Mouse (Mus musculus) spleen, postnatal 10 days (tissue): Measurements from ENCODE around the gene Atp2a3.

ENCODE experiments used
- DNase-seq, 2 experiments: peaks; one replicate each; pipeline ENCODE4 v3.0.0; 2021 to 2022; ENCODE audit warnings: low spot score in 2 of 2

Gene Atp2a3

DNA sequence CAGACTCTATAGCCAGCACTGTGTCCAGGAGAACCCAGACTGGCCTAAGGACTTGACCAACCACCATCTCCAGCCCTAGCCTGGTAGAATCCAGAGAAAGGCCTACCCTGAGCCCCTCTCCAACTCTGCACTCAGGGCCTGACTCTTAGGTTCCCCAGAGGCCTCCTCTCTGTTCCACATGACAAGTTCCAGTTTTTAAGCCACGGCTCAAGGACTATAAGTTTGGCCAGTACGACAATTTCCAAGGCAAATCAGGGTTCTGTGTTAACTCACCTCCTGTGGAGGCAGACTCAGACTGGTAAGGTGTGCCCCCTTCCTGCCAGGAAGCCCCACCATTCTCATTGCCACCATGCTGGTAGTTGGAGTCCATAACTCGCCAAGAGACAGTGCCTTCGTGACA, 6.8 kb upstream of the Atp2a3 start:
- peak in 1 of 2 experiments; percentile 20 for DNase-seq

DNA sequence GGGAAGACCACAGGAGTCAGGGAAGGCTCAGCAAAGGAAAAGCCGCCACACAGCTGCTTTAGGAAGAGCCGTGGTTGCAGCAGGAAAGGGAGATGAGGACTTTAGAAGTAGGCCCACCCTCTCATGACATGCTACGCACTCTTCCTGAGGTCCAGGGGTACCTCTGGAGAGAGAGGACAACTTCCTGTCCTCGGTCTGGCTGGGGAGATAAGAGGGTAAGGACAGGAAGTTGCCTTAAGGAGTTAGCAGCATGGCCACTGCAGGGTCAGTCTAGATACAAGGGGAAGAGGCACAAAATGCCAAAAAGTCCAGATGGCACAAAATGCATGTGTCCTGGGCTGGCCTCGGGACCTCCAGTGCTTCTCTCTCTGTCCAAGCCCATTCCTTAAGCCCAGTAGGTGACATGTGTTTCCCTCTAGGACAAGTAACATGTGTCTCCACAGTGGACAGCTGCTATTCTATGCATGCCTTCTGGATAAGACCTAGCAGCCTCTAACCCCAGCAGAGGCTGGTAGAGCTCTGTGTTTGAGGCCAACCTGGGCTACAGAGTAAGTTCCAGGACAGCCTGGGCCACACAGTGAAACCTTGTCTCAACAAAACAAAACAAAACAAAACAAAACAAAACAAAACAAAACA, 5.5 kb upstream of the Atp2a3 start:
- DNase-seq, result no peak

DNA sequence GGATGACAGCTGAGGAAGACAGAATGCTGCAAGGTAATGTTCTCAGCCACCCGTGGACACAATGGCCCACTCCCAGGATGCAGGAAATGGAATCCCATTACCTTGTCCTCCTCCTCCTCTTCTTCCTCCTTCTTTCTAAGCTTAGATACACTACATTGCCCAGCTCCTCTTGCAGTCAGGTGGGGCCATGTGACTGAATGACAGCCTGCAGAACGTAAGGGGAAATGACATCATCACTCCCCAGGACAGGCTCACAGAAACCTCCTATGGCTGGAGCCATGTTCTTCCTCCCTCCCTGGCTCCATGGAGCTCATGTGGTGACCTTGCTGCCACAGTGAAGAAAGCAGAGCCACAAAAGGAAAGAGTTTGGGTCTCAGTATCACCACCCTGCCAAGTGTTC, 3.7 kb upstream of the Atp2a3 start:
- DNase-seq, result no peak

DNA sequence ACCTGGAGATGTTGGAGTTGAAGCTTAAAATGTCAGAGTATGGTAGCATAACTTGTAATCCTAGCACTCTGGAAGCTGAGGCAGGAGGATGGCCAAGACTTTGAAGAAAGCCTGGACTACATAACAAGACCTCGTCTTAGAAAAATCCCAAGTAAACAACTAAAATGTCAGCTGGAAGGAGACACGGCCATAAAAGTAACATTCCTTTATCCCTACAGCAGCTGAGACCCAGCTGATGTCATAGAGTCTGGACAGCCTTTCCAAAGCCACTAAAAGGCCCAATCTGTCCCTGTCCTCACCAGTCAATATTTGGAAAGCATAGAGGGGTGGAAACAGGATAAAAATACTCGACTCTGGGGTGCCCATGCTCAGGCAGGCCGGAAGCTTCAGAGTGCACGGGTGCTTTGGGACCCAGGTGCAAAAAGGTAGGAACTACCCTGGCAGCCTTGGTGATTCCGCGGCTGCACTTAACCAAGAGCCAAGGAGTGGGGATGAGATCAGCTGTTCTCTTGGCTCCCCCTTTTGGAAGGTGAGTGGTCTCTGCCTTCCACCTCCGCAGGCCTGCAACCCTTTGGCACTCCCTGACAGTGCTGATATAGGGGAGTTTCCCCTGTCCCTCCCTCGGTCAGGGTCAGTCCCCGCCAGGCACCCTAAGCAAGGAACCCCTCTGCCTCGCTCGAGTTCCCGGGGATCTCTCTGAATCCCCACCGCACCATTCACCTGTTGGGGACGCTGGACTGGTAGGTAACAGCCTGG, 867 bp upstream of the Atp2a3 start:
- DNase-seq, result peak in 1 of 2 experiments; percentile 24

DNA sequence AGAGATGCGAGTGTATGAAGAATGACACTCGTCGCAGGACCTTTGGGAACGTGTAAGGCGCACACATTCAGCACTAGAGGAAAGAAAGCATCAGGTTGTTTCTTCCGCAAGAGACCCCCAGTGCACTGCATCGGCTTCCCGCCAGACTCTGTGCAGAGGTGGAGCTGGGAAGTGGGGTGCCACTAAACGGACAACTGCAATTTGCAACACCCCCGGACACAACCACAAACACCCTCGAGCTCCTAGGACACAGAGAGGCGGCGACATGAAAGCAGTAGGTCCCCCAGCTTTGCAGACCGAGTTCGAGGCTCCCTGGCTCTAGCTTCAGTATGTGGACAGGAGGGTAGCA, 272 bp upstream of the Atp2a3 start:
- DNase-seq, result no peak

DNA sequence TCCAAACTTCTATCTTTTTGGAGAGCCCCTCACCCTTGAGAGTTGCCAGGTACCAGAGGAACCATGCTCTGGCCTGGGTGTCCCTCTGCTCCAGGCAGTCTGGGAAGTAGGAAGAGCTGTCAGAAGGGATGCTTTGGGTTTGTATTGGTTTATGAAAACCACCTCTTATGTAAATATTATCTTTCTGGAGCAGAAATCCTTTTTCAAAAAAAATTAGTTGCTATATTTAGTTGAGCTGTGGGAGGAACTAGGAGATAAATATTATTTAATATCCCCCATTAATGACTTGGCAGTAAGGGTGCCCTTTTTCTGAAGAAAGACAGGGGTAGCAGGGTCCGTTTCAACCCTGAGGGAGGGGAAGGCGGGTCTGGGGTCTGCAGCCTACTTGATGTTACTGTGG, 1.4 kb downstream of the Atp2a3 start:
- no peak for DNase-seq

DNA sequence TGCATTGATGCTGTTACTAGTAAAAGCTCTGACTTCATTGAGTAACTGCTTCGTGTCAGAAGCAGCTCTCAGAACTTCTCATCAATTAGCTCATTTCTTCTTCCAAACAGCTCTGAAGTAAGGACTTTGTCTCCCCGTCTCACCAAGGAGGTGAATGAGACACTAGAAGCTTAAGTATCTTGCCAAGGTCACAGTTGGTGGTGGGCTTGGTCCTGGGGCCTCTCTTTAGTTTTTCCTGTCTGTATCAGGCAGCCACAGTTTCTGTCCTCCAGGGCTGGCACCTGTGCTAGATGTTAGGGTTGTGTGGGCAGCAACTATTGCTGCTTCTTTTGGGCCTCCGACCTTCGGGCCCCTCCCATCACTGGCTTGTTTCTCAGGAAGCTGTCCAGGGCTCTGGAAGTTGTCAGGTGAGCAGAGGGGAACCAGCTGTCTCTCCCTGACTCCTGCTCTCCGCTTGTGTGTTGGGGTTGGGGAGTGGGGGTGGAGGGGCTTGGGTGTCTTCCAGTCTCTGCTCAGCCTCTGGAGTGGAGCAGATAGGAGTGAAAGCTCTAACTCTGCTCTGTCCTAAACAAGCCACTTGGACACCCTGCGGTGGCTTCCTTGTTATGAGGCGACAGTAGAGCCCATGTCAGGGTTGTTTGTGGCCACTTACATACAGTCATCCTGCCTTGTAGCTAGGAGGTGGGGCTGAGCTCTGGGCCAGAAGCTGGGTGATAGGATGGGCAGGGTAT, 2.3 kb downstream of the Atp2a3 start:
- no peak for DNase-seq

DNA sequence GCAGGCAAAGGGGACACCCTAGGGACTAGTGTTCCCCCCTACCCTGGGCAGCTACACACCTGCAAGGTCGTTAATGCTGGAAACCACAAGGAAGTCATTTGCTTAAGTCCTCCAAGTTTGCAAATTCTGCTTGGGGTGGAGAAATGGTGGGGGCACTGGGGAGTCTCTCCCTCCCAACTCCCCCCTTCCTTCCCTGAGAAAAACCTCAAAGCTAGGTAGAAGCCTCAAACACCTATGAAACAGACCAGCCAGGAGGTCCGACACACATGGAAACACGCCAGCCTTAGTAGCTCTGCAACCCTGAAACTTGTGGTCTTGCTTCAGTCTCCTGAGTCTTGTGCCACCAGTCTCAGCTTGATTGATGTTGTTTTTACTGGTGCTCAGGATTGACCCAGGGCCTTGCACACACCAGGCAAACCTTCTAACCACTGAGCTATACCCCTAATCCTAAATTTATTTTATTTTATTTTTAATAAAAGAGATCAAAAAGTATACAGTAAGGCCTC, 2.9 kb downstream of the Atp2a3 start:
- no peak for DNase-seq

DNA sequence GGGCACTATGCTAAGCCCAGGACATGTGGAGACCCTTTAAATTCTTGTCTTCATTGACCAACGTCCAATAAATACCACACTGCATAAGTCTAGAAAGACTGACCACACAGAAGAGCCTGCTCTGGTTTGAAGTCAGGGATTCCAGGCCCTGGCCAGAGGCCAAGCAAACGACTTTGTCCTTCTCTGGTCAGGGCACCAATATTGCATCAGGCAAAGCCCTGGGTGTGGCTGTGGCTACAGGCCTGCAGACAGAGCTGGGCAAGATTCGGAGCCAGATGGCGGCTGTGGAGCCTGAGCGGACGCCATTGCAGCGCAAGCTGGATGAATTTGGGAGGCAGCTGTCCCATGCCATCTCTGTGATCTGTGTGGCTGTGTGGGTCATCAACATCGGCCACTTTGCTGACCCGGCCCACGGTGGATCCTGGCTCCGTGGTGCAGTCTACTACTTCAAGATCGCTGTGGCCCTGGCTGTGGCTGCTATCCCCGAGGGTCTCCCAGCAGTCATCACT, 14.1 kb downstream of the Atp2a3 start:
- DNase-seq, result no peak

DNA sequence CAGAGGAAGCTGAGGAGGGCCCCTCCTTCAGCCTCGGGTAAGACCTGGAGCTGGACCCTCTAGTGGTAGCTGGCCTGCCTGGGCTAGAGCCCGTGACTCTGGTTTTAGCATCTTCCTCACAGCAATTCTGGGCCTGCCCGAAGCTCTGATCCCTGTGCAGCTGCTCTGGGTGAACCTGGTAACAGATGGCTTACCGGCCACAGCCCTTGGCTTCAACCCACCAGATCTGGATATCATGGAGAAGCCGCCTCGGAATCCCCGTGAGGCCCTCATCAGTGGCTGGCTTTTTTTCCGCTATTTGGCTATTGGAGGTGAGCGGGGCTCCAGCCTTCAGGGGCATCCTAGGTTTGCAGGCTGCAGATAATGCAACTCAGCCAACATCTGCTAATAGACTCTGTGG, 21.5 kb downstream of the Atp2a3 start:
- no peak for DNase-seq

DNA sequence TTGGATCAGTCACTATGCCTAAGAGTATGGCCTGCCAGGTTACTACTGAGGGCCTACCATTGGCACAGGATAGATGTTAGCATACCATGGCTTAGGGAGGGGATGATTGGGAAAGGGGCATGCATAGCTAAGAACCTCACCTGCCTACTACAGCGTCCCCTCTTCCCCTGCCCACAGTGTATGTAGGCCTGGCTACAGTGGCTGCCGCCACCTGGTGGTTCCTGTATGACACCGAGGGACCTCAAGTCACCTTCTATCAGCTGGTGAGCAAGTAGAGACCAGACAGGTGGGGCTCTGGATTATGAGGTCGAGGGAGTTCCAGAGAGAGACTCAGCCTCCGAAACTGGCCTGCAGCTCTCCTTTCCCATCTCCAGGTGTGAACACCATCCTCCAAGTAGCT, 22.3 kb downstream of the Atp2a3 start:
- peak in 1 of 2 experiments; percentile 40 for DNase-seq

DNA sequence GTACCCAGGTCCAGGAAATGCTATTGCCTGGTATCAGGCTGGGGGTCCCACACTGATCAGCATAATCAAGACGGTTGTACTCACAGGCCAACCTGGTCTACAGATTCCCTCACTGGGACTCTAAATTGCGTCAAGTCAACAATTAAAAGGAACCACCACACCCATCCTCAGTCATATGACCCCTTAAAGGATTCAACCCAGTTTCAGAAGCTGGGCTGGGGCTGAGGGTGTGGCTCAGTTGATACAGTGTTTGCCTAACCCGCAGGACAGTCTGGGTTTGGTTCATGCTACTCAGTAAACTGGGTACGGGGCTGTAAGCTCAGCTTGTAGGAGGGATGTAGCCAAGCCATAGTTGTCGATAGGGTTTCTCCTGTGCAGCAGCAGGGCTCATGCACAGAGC, 25.8 kb downstream of the Atp2a3 start:
- DNase-seq, result no peak

DNA sequence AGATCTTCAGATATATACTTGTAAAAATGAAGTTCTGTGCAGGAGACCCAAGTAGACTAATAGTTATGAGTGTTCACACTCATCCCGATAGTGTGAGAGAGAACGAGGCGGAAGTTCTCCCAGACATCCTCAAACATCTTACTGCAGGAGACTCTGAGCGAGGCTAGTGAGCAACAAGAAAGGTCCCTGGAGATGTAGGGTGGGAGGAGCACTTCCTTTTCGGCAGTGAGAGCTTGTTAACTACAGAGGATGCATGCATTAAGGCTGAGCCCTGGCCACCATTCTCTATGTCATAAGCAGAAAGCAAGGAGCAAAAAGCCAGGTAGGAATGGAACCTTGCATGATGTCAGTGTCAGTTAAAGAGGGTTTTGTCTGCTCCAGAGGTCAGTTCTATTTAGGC, 26.3 kb downstream of the Atp2a3 start:
- DNase-seq, result peak in 1 of 2 experiments; percentile 32

DNA sequence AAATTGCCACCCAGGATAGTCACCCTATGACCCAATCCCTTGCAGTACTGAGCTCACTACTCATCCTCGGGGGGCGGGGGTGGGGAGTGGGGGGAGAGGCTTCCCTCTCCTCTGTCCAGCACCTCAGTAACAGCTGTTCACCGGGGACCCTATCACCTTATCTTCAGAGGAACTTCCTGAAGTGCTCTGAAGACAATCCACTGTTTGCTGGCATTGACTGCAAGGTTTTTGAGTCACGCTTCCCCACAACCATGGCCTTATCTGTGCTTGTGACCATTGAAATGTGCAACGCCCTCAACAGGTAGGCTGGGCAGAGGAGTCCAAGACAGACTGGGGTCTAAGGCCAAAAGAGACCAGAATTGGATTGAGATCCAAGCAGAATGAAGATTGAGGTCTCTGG, 26.8 kb downstream of the Atp2a3 start:
- no peak for DNase-seq

DNA sequence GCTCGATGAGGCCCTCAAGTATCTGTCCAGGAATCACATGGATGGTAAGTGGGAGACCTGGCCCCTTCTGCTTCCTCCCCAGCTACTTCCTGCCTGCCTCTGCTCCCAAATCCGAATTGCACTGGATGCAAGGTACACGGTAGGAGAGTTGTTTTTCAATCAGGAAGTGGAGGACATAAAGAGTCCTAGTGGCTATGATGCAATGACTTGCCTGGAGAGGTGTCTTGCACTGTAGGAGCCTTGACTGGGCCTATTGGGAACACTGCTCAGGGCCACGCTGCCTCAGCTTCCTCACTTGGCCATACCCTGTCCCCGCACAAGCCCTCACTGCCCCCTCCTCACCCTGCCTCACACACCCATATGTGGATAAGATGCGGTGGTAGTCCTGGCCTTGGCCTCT, 28.1 kb downstream of the Atp2a3 start:
- DNase-seq, result no peak

DNA sequence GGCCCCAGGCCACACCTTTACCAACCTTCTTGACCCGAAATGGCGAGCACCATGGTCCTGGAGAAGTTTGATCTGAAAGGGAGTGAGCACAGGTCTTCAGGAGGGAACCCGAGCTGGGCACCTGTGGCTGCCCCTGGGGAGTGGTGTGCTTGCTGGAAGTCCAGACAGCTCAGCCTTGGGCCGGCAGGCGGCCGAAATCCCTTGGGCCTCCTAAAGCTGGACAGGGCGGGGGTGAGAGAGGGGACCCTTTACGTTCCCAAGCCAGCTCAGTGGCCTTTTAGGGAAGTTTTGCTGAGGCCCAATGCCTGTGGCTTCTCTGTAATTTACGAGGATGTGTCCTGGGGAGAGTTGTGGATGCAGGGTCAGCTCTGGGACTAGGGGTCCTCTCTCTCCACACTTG, 29.7 kb downstream of the Atp2a3 start:
- DNase-seq, result no peak

DNA sequence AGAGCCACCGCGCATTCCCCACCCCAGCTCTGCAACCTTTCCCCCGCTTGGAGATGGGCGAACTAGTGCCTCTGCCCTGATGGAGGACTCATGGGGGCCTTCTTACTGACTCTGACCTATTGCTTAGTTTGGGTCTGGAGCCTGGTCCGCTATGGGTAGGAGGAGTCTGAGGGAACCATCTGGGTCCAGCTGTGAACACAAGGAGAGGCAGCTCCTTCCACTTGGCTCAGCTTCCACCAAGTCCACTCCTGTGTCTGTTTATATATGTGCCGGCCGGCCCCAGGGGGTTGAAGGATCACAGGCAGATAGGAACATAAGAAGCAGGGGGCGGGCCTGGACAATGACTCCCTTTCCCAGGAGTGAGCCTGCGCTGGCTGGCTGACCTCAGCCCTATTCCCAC, 31.0 kb downstream of the Atp2a3 start:
- no peak for DNase-seq

DNA sequence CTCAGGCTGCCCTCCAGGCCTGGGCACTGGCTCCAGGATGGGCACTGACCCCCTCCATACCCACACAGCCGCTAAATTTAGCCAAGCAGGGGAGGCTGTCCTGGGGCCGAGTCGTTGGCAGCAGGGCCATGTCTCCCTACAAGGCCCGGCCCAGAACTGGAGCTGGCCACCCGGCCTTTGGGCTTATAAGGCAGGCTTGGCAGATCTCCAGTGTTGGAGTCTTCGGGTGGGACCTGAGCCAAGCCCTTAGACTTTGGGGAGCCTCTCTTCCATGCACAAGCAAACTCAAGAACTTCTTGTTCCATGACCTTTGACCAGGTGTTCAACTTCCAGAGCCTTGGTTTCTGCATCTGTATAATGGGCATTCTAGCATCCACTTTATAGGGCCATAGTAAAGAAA, 35.4 kb downstream of the Atp2a3 start:
- DNase-seq, result no peak

DNA sequence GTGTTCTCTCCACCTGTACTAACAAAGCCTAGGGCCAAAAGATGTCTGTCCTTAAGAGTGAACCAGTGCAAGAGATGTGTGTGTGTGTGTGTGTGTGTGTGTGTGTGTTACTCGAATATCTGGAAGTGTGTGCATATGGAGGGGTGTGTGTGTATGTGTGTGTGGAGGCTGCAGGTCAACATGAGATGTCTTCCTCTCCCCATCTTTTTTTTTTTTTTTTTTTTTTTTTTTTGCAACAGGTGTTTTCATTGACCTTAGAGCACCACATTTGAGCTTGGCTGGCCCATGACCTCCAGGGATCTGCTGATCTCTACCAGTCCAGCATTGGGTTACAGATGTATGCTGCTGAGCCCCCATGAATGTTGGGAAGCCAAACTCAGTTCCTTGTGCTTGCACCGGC, 35.8 kb downstream of the Atp2a3 start:
- no peak for DNase-seq

DNA sequence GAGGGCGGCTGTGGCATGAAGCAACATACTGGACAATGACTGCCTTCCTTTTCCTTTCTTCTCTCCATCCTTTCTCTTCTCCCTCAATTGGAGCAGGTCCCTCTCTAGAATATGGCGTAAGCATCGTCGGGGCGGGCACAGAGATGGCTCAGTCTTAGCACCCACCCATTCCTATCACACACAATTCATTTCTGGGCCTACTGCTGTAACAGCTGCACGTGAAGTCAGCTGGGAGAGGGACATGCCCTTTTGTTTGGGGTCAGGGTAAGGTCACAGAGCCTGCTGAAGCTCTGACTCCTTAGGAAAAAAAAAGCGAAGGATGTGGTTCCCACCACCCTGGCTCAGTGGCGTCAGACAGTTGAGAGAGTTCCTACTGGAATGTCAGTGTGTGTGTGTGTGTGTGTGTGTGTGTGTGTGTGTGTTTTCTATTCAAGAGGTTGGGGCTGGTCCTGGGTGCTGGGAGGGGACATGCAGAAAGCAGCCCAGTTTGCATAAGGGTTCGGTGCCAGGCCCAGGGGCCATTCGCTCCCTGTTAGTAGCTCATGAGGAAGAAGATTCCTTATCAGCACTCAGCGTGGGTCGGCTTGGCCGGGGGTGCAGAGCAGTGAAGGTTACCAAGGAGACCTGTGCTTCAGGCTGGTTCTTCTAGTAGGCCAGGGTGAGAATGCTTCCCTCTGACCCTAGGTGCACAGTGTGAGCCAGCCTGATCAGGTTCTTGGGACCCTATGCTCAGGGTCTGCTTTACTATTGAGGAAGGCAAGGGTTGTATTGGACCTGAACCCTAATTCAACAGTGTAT, 36.8 kb downstream of the Atp2a3 start:
- no peak for DNase-seq

DNA sequence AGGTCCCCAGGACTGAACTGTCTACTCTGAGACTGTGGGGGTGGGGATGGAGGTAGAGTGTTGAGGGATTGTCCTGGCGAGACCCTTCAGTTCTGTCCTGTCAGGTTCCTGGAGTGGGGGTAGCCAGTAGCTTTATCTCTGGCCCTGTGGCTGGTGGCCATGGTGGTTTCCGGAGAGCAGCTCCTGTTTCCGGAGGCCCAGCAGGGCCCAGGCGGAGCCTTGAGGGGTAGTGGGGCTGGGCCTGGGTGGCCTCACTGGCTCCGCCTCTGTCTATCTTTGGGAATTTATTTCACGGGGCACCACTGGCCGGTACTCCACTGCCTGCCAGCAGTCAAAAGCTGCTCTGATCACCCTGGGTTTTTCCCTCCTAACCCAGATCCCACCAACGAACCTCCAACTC, 37.8 kb downstream of the Atp2a3 start, which contains the start of gene P2rx1:
P2rx1 (plus strand) TSS at position 333 of the 400 bp plus-strand sequence.
- peak in 1 of 2 experiments; percentile 41 for DNase-seq

DNA sequence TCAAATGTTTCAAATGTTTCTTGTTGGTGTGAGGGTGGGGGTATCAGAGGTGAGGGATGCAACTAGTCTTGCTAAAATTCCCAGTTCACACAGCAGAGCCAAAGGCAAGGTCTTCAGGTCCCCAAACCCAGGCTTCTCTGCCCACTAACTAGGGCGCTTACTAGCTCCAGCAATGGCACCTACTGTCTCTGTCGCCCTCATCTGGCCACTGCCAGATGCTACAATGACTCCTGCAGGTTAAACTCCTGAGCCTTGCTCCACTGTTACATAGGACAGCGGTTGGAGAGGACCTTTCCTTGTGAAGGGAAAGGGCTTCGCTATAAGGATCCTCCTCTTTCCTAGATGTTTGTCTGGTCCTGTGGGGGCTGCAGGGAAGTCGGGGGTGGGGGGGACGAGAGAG, 40.1 kb downstream of the Atp2a3 start:
- peak; percentile 50 to 77 for DNase-seq
